Mouse (Mus musculus): Measurements from ENCODE around the gene Luc7l3. TPM values are rescaled to one million over a fixed set of nuclear protein-coding genes. Genes with fewer than 3 reads are reported as not detected.
A peak's percentile ranks its signal among the peaks of the same experiment; 100 is the strongest.

The Luc7l3 gene
- total RNA-seq (2017), result 241 and 265 TPM in 2 replicates

DNA sequence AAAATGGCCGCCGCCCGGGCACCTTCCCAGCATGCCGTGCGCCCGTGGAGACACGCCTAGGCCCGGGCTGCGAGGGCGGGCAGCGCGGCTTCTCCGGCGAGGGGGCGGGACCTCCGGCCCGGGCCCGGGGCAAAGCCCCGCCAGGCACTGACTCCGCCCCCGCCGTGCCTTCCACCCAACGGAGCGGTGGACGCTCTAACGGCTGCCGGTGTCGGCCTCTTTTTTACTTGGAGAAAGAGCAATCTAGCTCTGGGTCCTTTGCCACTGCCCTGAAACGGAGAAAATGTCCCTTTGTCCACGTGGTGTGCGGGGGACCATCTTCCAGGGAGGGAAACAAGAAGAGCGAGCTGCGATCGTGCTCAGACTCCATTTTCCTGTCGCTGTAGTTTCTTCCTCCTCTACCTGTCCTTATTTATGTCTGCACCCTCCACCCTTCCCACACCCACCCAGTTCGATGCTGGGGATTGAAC, at the start of gene Luc7l3:
Gene Luc7l3, minus strand, starts transcription at position 58 of the 470 bp plus-strand sequence.
- ATAC-seq (ENCODE audit: extremely low read depth, insufficient number of reproducible peaks, low FRiP score, poor library complexity, severe bottlenecking), result peak; percentile 91

DNA sequence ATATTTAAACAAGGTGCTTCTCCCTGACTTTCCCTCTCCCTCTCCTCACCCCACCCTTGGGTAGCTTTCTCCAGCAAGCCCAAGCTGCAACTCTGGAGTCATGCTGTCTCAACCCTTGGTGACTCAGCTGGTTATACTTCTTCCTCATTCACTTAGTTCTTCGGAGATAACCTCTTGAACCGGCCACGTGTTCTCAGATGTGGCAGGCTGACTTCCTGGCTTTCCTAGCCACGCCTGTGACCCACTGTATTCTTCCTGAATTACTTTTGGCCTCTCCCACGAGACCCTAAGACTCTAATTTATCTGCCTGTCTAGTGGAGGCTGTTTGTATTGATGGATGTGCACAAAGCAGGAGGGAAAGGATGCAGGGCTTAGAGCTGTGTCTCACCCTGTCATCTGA, 49.0 kb upstream of the Luc7l3 start:
- peak; percentile 69 for ATAC-seq (ENCODE audit: extremely low read depth, insufficient number of reproducible peaks, low FRiP score, poor library complexity, severe bottlenecking)

GRCm38 (mm10) chr11:94369981-94370380, 48.2 kb upstream of the Luc7l3 start:
- no peak for ATAC-seq (ENCODE audit: extremely low read depth, insufficient number of reproducible peaks, low FRiP score, poor library complexity, severe bottlenecking)

DNA sequence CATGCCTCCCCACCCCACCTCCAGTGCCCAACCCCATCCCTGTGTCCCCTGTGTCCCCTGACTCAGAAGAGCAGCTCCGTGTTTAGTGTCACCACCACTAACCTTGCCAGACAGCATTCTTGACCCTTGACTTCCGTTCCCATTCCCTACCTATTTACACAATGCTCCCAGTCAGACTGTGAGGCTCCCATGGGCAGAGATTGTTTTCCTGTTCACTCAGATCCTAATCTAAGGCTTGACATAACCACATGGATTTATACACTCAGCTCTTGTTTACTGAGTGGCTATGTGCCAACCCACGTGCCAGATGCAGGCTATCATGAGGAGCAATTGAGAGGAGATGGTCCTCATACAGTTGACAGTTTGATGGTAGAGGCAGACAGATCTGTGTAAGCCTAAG, 43.6 kb upstream of the Luc7l3 start:
- ATAC-seq (ENCODE audit: extremely low read depth, insufficient number of reproducible peaks, low FRiP score, poor library complexity, severe bottlenecking), result no peak

DNA sequence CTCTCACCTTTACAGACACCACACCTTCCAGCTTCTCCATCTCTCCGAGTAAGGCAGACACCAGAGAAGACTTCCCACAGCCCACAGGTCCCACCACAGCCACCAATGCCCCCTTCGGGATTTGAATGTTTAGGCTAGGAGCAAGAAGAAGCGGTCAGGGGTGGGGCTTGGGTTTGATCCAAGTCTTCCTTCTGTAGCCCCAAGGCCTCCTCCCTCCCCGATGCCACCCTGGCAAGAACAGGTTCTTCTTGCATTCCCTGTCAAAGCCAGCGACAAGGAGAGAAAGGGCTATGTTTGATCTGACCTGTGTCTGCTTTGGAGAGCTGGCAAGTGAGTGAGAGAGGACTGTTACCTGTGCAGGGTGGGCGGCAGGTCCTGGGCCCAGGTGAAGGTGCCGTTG, 41.9 kb upstream of the Luc7l3 start:
- ATAC-seq (ENCODE audit: extremely low read depth, insufficient number of reproducible peaks, low FRiP score, poor library complexity, severe bottlenecking), result no peak

DNA sequence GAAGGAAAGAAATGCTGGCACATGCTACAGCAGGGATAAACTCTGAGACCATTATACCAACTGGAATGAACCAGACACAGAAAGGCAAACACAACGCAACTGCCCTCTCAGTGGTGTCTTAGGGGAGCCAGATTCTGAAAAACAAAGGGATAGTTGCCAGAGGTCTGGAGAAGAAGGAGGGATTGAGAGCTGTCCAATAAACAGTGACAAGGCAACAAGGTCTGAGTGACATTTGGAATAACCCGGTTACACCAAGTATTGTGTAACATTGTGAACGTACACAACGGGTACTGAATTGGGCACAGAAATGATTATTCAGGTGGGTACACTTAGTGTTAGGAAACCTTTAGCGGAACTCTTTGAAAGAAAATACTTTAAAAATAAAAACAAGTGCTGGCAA, 40.3 kb upstream of the Luc7l3 start:
- ATAC-seq (ENCODE audit: extremely low read depth, insufficient number of reproducible peaks, low FRiP score, poor library complexity, severe bottlenecking), result no peak

- ATAC-seq (ENCODE audit: extremely low read depth, insufficient number of reproducible peaks, low FRiP score, poor library complexity, severe bottlenecking), result no peak
These were observed 39.5 kb upstream of the Luc7l3 start for GRCm38 (mm10) chr11:94361166-94361870.

DNA sequence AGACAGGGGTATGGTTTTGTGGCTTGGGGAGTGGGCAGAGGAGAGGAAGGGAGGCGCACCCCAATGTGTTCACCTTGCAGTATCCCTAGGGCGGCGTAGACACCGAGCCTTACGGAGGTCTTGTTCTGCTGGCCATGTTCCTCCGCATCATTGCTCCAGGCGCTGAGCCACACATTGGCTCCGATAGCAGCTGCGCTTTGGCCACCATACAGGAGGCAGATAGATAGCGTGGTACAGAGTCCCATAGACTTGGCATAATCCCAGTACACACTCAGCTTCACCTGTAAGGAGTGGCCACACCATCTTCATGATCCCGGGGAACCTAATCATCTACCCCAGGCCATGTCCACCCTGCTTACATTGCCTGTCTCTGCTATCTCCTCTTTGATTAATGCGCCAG, 37.4 kb upstream of the Luc7l3 start:
- no peak for ATAC-seq (ENCODE audit: extremely low read depth, insufficient number of reproducible peaks, low FRiP score, poor library complexity, severe bottlenecking)

DNA sequence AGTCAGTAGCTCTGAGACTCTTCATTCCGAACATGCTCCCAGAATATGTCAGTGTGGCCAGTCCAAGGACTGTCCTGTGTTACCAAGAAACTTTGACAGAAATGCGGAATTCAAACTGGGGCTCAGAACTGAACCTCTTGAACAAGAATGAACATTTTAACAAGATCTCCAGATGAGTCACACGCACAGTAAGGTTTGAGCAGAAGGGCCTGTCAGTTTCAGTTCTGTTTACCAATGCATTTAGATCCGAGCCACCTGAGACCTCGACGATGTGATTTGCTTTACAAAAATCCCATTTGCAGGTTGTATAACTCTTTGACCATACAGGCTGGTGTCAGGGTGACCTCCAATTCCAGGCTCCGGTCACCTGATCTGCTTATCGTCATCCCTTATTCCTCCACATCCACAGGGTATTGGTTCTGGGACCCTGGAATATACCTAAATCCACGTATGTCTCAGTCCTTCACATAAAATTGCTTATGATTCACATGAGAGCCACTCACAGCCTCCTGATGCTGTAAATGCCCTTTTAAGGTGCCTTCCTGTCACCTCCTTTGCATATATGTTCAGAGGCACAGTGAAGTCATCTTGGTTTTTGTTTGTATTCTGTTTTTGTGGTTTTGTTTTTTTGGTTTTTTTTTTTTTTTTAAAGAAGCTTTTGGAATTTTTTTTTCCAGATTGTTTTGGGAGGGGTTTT, 33.9 kb upstream of the Luc7l3 start:
- ATAC-seq (ENCODE audit: extremely low read depth, insufficient number of reproducible peaks, low FRiP score, poor library complexity, severe bottlenecking), result no peak

GRCm38 (mm10) chr11:94351094-94351493, 29.3 kb upstream of the Luc7l3 start:
- no peak for ATAC-seq (ENCODE audit: extremely low read depth, insufficient number of reproducible peaks, low FRiP score, poor library complexity, severe bottlenecking)

- no peak for ATAC-seq (ENCODE audit: extremely low read depth, insufficient number of reproducible peaks, low FRiP score, poor library complexity, severe bottlenecking)
These were observed 28.5 kb upstream of the Luc7l3 start for GRCm38 (mm10) chr11:94350337-94350736.

DNA sequence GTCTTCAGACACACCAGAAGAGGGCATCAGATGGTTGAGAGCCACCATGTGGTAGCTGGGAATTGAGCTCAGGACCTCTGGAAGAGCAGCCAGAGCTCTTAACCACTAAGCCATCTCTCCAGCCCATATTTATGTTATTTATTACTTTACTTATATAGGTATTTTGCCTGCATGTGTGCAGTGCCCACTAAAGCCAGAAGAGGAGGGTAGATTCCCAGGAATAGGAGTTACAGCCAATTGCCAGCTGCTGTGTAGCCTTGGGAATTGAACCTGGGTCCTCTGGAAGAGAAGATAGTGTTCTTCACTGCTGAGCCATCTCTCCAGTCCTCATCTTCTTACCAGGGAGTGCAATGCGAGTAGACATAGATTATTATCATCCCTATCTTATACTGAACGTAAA, 28.1 kb upstream of the Luc7l3 start:
- ATAC-seq (ENCODE audit: extremely low read depth, insufficient number of reproducible peaks, low FRiP score, poor library complexity, severe bottlenecking), result no peak

- no peak for ATAC-seq (ENCODE audit: extremely low read depth, insufficient number of reproducible peaks, low FRiP score, poor library complexity, severe bottlenecking)
These were observed 25.3 kb upstream of the Luc7l3 start for GRCm38 (mm10) chr11:94347063-94347575.

- ATAC-seq (ENCODE audit: extremely low read depth, insufficient number of reproducible peaks, low FRiP score, poor library complexity, severe bottlenecking), result no peak
These were observed 24.8 kb upstream of the Luc7l3 start for GRCm38 (mm10) chr11:94346611-94347010.

- no peak for ATAC-seq (ENCODE audit: extremely low read depth, insufficient number of reproducible peaks, low FRiP score, poor library complexity, severe bottlenecking)
These were observed 24.1 kb upstream of the Luc7l3 start for GRCm38 (mm10) chr11:94345926-94346325.

- no peak for ATAC-seq (ENCODE audit: extremely low read depth, insufficient number of reproducible peaks, low FRiP score, poor library complexity, severe bottlenecking)
These were observed 22.7 kb upstream of the Luc7l3 start for GRCm38 (mm10) chr11:94344470-94344869.

GRCm38 (mm10) chr11:94343955-94344358, 22.2 kb upstream of the Luc7l3 start:
- no peak for ATAC-seq (ENCODE audit: extremely low read depth, insufficient number of reproducible peaks, low FRiP score, poor library complexity, severe bottlenecking)

DNA sequence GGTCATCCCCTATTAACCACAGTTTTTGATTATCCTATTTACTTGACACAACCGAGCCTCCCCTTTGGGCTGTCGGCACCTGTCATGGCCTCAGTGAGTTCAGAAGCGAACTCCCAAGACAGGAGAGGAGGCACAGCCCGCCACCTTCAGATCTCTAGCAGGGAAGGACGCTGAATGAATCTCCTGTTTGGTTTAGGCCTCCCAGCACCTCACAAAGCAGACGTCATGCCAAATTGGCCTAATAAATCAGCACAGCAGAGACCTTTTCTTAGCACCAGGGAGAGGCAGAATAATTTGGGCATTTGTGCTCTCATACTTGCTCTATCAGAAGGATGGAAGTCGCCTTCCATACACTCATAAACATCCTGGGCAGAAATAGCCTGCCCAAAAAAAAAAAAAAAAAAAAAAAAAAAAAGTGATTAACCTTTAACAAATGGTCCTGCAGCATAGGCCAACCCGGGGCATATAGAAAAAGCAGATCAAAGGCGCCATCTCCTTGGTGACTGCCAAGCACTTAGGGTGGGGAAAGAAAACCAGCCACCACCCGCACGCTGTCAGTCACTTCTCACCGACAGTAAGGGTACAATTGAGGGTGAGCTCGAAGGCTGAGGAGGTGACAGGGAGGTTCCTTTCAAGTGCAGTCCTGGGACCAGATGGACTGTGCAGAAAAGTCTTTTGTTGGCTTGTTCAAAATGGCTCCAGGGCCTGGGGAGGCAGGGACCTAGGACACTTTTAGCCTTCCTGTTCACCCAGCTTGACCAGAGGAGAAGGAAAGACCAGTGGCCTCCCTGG, 20.5 kb upstream of the Luc7l3 start:
- no peak for ATAC-seq (ENCODE audit: extremely low read depth, insufficient number of reproducible peaks, low FRiP score, poor library complexity, severe bottlenecking)

Data from neutrophil, adult 5-6 weeks (primary cell).